Mouse (Mus musculus) embryonic fibroblast, embryonic 13.5 days (primary cell): ENCODE data around the gene Rab4a.

Source experiments
- CTCF ChIP-seq: IDR thresholded peaks from 2 replicates; pipeline ENCODE4 v1.5.1; 2011; ENCODE audit warnings: mild to moderate bottlenecking, control low read depth, low read length, moderate library complexity, borderline replicate concordance; ENCODE audit not compliant: insufficient read depth
- POLR2A ChIP-seq: IDR thresholded peaks from 2 replicates; pipeline ENCODE4 v1.6.1; 2011; ENCODE audit warnings: low read depth, mild to moderate bottlenecking, control low read depth, low read length, moderate library complexity

- no peak for TF ChIP-seq CTCF
- no peak for TF ChIP-seq POLR2A
These were observed 11.9 kb upstream of the Rab4a start for GRCm38 (mm10) chr8:123793900-123794299.
